23 mouse cellular contexts compared by ENCODE assay signal in the genomic region with DNA sequence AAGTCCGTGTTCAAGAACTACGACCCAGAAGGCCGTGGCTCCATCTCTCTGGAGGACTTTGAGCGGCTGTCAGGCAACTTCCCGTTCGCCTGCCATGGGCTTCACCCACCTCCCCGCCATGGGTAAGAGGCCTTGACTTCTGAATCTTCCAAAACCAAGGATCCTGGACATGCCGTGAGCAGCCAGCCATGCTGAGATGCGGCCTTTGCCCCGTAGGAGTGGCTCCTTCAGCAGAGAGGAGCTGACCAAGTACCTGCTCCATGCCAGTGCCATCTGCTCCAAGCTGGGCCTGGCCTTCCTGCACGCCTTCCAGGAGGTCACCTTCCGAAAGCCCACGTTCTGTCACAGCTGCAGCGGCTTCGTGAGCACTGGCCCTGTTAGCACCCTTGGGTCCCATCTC. TPM values are rescaled to one million over a fixed set of nuclear protein-coding genes. Genes with fewer than 3 reads are reported as not detected.
"Had no signal": no experiment of that assay in that cellular context is flagged by ENCODE, and none has a peak within 500 bp of the region (broad histone marks: within the 10 kb centered on the region; RNA-seq: fewer than 3 reads in every experiment).

No protein-coding gene starts in this region.

- H3K4me3 ChIP-seq: left cerebral cortex, adult 2 months; limb, embryonic 12.5 days; limb, embryonic 15.5 days; midbrain, embryonic 12.5 days had no signal

- H3K27ac ChIP-seq: hindbrain, postnatal 0 days; left cerebral cortex, adult 2 months; limb, embryonic 12.5 days; limb, embryonic 15.5 days; liver, embryonic 14.5 days; macrophage; midbrain, embryonic 12.5 days; stomach, postnatal 0 days had no signal

- H3K9ac ChIP-seq: limb, embryonic 12.5 days; limb, embryonic 15.5 days; liver, embryonic 14.5 days; liver, postnatal 0 days; lung, embryonic 14.5 days; midbrain, embryonic 12.5 days had no signal

- H3K4me1 ChIP-seq: limb, embryonic 12.5 days; limb, embryonic 15.5 days; midbrain, embryonic 12.5 days had no signal

- H3K27me3 ChIP-seq: limb, embryonic 12.5 days; limb, embryonic 15.5 days; midbrain, embryonic 12.5 days had no signal

- ATAC-seq: hindbrain, postnatal 0 days; inflammation-experienced regulatory T-cells, adult 6 months; intestine, embryonic 16.5 days; liver, postnatal 0 days; lung, postnatal 0 days; midbrain, embryonic 16.5 days had no signal

- H3K4me2 ChIP-seq: limb, embryonic 12.5 days; limb, embryonic 15.5 days; liver, embryonic 11.5 days; lung, embryonic 14.5 days; midbrain, embryonic 12.5 days had no signal

- H3K36me3 ChIP-seq: limb, embryonic 12.5 days; limb, embryonic 15.5 days; midbrain, embryonic 12.5 days had no signal

- DNase-seq: layer of hippocampus, postnatal 36 days; left cerebral cortex, postnatal 4 days; liver, postnatal 0 days; lung, embryonic 14.5 days; right cerebral cortex, postnatal 14 days; right cerebral cortex, postnatal 4 days; thymus, adult 2 months; thymus, postnatal 14 days; thymus, postnatal 4 days had no signal

- H3K9me3 ChIP-seq: limb, embryonic 12.5 days; limb, embryonic 15.5 days; midbrain, embryonic 12.5 days had no signal

RNA-seq across cellular contexts. Expression of a gene that starts 21.2 kb away (rescaled TPM):
- total RNA-seq: megakaryocyte-erythroid progenitor cell, adult 5-6 weeks had no signal
- polyA plus RNA-seq: inflammation-experienced regulatory T-cells, adult 6 months; liver, postnatal 0 days had no signal
